Mouse (Mus musculus) monocyte, adult 2 months (primary cell): ENCODE measurements around the gene Adat1.
"Not testable (repeated sequence)": the region's sequence is repeated elsewhere in the genome, so short reads cannot be mapped to it uniquely, and the experiment has no call there.

Source experiments
- DNase-seq, 2 experiments: peaks; one replicate each; pipeline ENCODE4 v3.0.0; 2022; ENCODE audit warnings: low spot score in 2 of 2, low read depth in 1 of 2

Adat1 gene

GRCm38 (mm10) chr8:111939516-111940142 is 52.5 kb downstream of the Adat1 start:
- DNase-seq, result peak in 1 of 2 experiments; percentile 14

GRCm38 (mm10) chr8:111938076-111938985 is 53.8 kb downstream of the Adat1 start:
- not testable (repeated sequence) for DNase-seq

DNA sequence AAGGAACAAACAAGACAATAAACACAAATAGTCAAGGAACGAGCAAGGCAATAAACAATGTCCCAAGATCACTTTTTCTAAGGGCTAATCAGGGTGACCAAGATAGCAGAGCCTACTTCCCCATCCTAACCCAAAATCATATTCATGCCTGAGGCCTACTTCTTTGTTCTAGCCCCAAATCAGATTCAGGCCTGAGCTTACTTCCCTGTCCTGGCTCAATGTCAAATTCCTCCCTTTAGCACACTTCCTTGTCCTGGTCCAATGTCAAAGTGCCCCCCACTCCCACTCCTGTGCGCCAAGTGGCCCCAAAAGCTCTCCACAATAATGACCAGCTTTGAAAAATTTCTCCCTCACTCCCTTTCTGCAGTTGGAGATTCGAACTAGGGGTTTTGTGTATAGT is 54.9 kb downstream of the Adat1 start:
- no peak for DNase-seq

DNA sequence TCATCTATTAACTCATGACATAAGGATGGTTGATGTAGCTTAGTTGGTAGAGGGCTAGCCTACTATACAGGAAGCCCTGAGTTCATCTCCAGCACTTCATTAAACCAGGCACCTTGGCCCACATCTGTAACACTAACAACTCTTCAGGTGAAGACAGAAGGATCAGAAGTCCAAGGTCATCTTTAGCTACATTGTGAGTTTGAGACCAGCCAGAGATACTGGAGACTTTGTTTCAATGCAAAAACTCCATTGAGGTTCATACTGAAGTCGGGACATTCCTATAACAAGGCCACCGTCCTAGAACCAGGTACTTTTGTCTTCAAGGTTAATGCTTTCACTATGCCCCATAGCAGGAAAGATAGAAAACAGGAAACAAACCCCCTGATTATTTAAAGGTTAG is 57.9 kb downstream of the Adat1 start:
- no peak for DNase-seq

GRCm38 (mm10) chr8:111933348-111934076 is 58.6 kb downstream of the Adat1 start, which contains the start of gene Tmem231:
Gene Tmem231, minus strand, starts transcription at chr8:111933881.
- DNase-seq, result peak; percentile 28 to 59

- no peak for DNase-seq
These were observed 59.3 kb downstream of the Adat1 start for GRCm38 (mm10) chr8:111932580-111933336.

GRCm38 (mm10) chr8:111931721-111932120 is 60.4 kb downstream of the Adat1 start:
- DNase-seq, result no peak

DNA sequence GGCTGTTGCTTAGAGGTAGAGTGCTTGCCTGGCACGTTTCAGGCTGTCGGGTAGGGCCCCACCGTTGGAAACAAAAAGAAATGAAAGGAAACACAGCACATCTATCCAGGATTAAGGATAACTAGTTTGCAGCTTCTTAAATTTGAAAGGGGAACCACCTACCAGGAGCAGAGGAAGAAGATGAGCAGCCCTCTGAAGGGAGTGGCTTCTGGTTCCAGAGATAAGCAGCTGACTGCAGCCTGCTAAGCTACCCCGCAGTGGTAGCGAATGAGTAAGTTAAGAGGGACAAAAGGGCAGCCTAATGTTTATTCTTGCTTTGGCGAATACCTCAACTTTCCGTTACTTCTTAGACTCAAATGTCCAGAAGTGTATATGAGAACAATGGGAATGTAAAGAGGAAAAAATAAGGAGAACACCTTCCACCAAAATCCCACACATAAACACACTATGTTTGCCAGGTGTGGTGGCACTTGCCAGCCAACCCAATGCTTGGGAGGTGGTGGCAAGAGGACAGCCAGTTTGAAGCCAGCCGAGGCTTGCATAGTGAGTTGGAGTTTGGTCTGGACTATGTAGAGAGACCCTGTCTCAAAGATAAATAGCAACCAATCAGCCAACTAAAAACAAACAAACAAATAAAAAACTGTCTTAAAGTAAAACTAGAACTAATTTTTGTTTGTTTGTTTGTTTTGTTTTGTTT is 62.3 kb downstream of the Adat1 start:
- no peak for DNase-seq

GRCm38 (mm10) chr8:111924976-111925375 is 67.1 kb downstream of the Adat1 start:
- DNase-seq, result no peak

DNA sequence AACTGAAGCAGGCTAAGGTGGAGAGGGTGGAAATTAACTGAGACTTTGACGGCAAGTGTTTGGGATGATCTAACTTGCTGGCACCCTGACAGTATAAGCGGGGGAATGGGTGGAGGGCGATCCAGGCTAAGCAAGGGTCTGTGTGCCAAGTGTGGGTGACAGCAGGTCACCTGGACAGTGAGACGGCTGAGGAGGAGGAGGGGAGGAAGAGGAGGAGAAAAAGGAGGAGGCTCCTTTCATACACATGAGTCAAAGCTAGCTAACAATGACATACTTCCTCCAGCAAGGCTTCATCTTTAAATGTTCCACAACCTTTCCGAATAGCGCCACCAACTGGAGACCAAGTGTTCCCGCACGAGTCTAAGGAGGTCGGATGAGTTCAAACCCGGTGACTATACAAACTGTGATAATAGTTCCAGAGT is 68.7 kb downstream of the Adat1 start:
- no peak for DNase-seq

- DNase-seq, result no peak
These were observed 71.1 kb downstream of the Adat1 start for GRCm38 (mm10) chr8:111920971-111921370.

- DNase-seq, result no peak
These were observed 72.4 kb downstream of the Adat1 start for GRCm38 (mm10) chr8:111919663-111920062.
